Mouse (Mus musculus) ES-Bruce4 (cell line): ENCODE results near the gene Tmbim6.
"Not testable (repeated sequence)": the region's sequence is repeated elsewhere in the genome, so short reads cannot be mapped to it uniquely, and the experiment has no call there.

ENCODE experiments used
- CTCF ChIP-seq: IDR thresholded peaks from one replicate; pipeline ENCODE4 v1.8.1; 2011; ENCODE audit warnings: low read depth, low read length
- POLR2A ChIP-seq: IDR thresholded peaks from one replicate; pipeline ENCODE4 v1.8.1; 2011; ENCODE audit warnings: low read length; ENCODE audit not compliant: insufficient read depth

DNA sequence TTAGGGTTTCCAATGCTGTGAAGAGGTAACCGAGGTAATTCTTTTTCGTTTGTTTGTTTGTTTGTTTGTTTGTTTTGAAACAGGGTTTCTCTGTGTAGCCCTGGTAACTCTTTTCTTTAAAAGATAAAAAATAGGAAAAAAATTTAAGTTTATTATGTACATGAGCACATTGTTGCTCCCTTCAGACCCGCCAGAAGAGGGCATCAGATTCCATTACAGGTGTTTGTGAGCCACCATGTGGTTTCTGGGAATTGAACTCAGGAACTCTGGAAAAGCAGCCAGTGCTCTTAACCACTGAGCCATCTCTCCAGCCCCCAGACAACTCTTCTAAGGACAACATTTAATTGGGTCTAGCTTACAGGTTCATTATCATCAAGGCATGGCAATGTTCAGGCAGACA is 6.6 kb upstream of the Tmbim6 start:
- TF ChIP-seq CTCF, POLR2A: not testable (repeated sequence)
